Mouse (Mus musculus) intestine, embryonic 14.5 days (tissue): ENCODE results near the gene Psmd13. TPM values are rescaled to one million over a fixed set of nuclear protein-coding genes. Genes with fewer than 3 reads are reported as not detected.
A peak's percentile ranks its signal among the peaks of the same experiment; 100 is the strongest.

ENCODE experiments used
- ATAC-seq: fragments of 200-750 bp; cut with Nextera tagmentation; replicated peaks from 2 replicates; pipeline ENCODE4 v1.8.0; 2017; ENCODE audit warnings: low read depth, moderate number of reproducible peaks, moderate TSS enrichment, moderate library complexity; ENCODE audit not compliant: low FRiP score, low TSS enrichment
- DNase-seq: peaks from one replicate; pipeline ENCODE4 v3.0.0-alpha.2; 2018; ENCODE audit warnings: low spot score
- H3K27ac ChIP-seq: fragments of 300-500 bp; sonication (generic); 2 replicates; pipeline ENCODE4 v1.5.1; 2014; ENCODE audit warnings: low read depth, mild to moderate bottlenecking, control low read depth
- H3K27me3 ChIP-seq: fragments of 300-500 bp; sonication (generic); replicated peaks from 2 replicates; pipeline ENCODE4 v1.6.1; 2014; ENCODE audit warnings: low read length, control low read depth; ENCODE audit not compliant: control insufficient read depth, insufficient read depth
- H3K36me3 ChIP-seq: fragments of 300-500 bp; sonication (generic); 2 replicates; pipeline ENCODE4 v1.6.1; 2014; ENCODE audit warnings: low read length, control low read depth; ENCODE audit not compliant: control insufficient read depth, insufficient read depth
- H3K4me1 ChIP-seq: fragments of 300-500 bp; sonication (generic); replicated peaks from 2 replicates; pipeline ENCODE4 v1.6.1; 2014; ENCODE audit warnings: low read length, control low read depth, mixed read lengths; ENCODE audit not compliant: control insufficient read depth, insufficient read depth
- H3K4me2 ChIP-seq: fragments of 300-500 bp; sonication (generic); 2 replicates; pipeline ENCODE4 v1.6.1; 2014; ENCODE audit warnings: low read length
- H3K4me3 ChIP-seq: fragments of 300-500 bp; sonication (generic); 2 replicates; pipeline ENCODE4 v1.5.1; 2014; ENCODE audit warnings: low read depth, low read length, control low read depth, mixed read lengths
- H3K9ac ChIP-seq: fragments of 300-500 bp; sonication (generic); 2 replicates; pipeline ENCODE4 v1.6.1; 2014; ENCODE audit warnings: mild to moderate bottlenecking, low read length
- H3K9me3 ChIP-seq: fragments of 300-500 bp; sonication (generic); 2 replicates; pipeline ENCODE4 v1.6.1; 2016; ENCODE audit warnings: low read length, control low read depth; ENCODE audit not compliant: control insufficient read depth
- WGBS: fragments of 180-500 bp; shearing (Covaris S2); extraction: QIAGEN DNeasy Blood & Tissue Kit; methylation state at CpG from one replicate; pipeline ENCODE4 v1.1.7; 2014; 5-methylcytosine and 5-hydroxymethylcytosine counted together
- polyA plus RNA-seq: library from polyadenylated mRNA; unstranded; fragments of >200 nt; fragmentation: Nextera tagmentation; extraction: Ambion mirVana; gene quantifications from 2 replicates; pipeline ENCODE4 v1.2.1, GENCODE M21; 2014

The Psmd13 gene
- polyA plus RNA-seq, 1 experiment from 2014 or later: 151 TPM

DNA sequence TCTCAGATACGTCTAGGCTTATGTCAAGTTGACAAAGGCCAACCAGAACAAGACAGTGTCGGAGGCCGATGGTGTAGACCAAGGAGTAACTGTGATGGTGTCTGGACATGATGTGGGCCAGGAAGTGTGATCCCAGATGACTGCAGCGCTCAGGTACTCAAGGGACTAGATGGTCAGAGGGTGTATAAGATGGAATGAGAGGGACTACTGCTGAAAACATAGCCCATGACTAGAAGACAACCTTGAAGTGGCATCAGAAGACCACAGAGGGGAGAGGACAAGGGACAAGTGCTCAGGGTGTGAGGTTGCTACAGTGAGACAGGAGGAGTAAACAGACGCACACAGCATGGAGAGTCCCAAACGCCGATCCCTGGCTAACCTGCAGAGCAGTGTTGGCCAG, 38.0 kb upstream of the Psmd13 start:
- no peak overlapping the region for H3K4me3 ChIP-seq
- DNase-seq: no peak
- 73% methylated on average over 7 of the region's 7 CpGs for WGBS
- no peak overlapping the region for H3K9ac ChIP-seq
- H3K27me3 ChIP-seq: peaks cover 8% of the 10 kb centered on the region; the same call in 1 of the 2 replicates
- H3K27ac ChIP-seq: no peak overlapping the region
- no peaks in the 10 kb centered on the region for H3K4me1 ChIP-seq
- no peaks in the 10 kb centered on the region for H3K36me3 ChIP-seq
- ATAC-seq: no peak
- no peak overlapping the region for H3K4me2 ChIP-seq
- no peaks in the 10 kb centered on the region for H3K9me3 ChIP-seq

GRCm38 (mm10) chr7:140844905-140845665, 36.7 kb upstream of the Psmd13 start, which contains the start of gene Scgb1c1:
TSS of gene Scgb1c1 (plus strand) at chr7:140845547.
- Histone ChIP-seq H3K4me1 (no peaks in the 10 kb centered on the region), H3K27me3 (peaks cover 8% of the 10 kb centered on the region; the same call in 1 of the 2 replicates), H3K9me3 (no peaks in the 10 kb centered on the region), H3K9ac (no peak within 1 kb of the TSS), H3K27ac (no peak within 1 kb of the TSS), H3K36me3 (no peaks in the 10 kb centered on the region), H3K4me2 (no peak within 1 kb of the TSS), H3K4me3 (no peak within 1 kb of the TSS)
- ATAC-seq (peak; percentile 78), DNase-seq (peak; percentile 99)
- WGBS: 29% methylated on average over 14 of the region's 14 CpGs

GRCm38 (mm10) chr7:140845683-140846082, 36.1 kb upstream of the Psmd13 start:
- 63% methylated on average over 4 of the region's 4 CpGs for WGBS
- Histone ChIP-seq H3K27me3 (peaks cover 8% of the 10 kb centered on the region; the same call in 1 of the 2 replicates), H3K9ac (no peak overlapping the region), H3K4me1 (no peaks in the 10 kb centered on the region), H3K36me3 (no peaks in the 10 kb centered on the region), H3K27ac (no peak overlapping the region), H3K4me2 (no peak overlapping the region), H3K9me3 (no peaks in the 10 kb centered on the region), H3K4me3 (no peak overlapping the region)
- ATAC-seq: no peak
- no peak for DNase-seq

DNA sequence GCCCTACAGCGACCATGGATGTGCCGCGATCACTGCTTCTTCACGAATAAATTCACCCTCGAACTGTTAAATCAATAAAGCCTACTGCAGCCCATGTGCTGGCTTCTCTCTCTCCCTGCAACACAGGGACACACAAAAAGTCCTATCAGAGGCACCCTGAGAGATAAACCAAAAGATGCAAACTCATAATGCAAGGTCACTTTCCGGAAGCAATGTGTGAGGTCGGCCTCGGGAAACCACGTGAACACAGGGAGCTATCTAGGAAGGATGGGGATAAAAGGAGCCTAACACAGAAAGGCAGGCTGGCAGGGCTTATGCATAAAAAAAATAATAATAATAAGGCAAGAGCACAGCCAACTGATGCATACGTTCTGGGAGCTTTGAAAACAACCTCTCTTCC, 35.1 kb upstream of the Psmd13 start:
- Histone ChIP-seq H3K9ac (no peak overlapping the region), H3K9me3 (no peaks in the 10 kb centered on the region), H3K4me3 (no peak overlapping the region), H3K4me2 (no peak overlapping the region), H3K27me3 (peaks cover 8% of the 10 kb centered on the region; the same call in 1 of the 2 replicates), H3K4me1 (no peaks in the 10 kb centered on the region), H3K36me3 (peaks cover 3% of the 10 kb centered on the region; the same call in 1 of the 2 replicates), H3K27ac (no peak overlapping the region)
- 85% methylated on average over 10 of the region's 10 CpGs for WGBS
- no peak for DNase-seq
- no peak for ATAC-seq

DNA sequence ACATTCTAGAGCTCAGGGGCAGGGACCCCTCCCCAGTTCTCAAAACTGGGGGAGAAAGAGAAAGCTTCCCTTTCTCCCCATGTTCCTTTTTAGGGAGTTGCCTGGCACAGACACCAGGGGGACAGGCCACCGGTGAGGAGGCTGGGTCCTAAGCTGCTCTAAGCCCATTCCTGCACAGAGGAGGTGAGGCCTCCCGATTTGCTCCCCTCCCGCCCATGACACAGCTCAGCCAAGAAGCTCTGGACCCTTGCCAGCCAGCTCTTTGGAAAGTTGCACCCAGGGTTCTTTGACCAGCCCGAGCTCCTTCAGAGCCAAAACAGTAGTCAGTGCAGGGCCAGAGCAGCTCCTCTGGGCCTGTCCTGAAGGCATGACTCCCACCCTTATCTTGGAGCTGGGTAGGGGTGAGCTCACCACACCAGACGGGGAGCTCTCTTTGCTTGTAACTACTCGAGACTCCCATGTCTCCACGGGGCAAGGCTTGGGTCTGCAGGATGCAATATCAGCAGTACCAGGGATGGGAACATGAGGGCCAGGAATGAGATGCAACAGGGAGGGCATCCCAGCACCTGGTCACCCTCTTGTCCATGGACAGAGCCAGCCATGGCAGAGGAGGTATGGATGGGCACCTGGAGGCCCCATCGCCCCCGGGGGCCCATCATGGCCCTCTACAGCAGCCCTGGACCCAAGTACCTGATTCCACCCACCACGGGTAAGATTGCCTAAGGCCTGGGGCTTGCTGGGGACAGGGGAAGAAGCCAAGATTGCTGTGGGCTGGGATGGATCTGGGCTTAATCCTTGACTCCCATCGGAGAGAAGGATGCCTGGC, 33.8 kb upstream of the Psmd13 start, which contains the start of gene Odf3:
Odf3 (plus strand) TSS at position 51 of the 826 bp plus-strand sequence.
- ATAC-seq: no peak
- no peak for DNase-seq
- Histone ChIP-seq H3K4me2 (no peak within 1 kb of the TSS), H3K4me3 (no peak within 1 kb of the TSS), H3K27me3 (no peaks in the 10 kb centered on the region), H3K9ac (no peak within 1 kb of the TSS), H3K27ac (no peak within 1 kb of the TSS), H3K36me3 (peaks cover 16% of the 10 kb centered on the region), H3K4me1 (no peaks in the 10 kb centered on the region), H3K9me3 (no peaks in the 10 kb centered on the region)
- WGBS: 66% methylated on average over 11 of the region's 11 CpGs

DNA sequence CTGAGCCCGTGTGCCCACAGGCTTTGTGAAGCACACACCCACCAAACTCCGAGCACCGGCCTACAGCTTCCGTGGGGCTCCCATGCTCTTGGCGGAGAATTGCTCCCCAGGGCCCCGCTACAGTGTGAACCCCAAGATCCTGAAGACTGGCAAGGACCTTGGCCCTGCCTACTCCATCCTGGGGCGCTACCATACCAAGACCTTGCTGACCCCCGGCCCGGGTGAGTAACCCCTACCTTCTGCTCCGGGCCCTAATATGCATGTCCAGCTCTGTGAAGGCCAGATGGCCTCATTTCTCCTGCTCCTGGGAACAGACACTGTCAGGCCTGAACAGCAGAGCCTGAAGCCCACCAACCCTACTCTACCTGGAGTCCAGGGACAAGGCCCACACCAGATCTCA, 33.2 kb upstream of the Psmd13 start:
- no peaks in the 10 kb centered on the region for H3K27me3 ChIP-seq
- no peaks in the 10 kb centered on the region for H3K9me3 ChIP-seq
- H3K9ac ChIP-seq: no peak overlapping the region
- no peak overlapping the region for H3K4me2 ChIP-seq
- WGBS: 93% methylated on average over 10 of the region's 10 CpGs
- ATAC-seq (no peak), DNase-seq (no peak)
- H3K4me3 ChIP-seq: no peak overlapping the region
- peaks cover 22% of the 10 kb centered on the region for H3K36me3 ChIP-seq
- no peak overlapping the region for H3K27ac ChIP-seq
- no peaks in the 10 kb centered on the region for H3K4me1 ChIP-seq

GRCm38 (mm10) chr7:140851916-140852315, 29.9 kb upstream of the Psmd13 start:
- Histone ChIP-seq H3K27me3 (no peaks in the 10 kb centered on the region), H3K9me3 (no peaks in the 10 kb centered on the region), H3K9ac (no peak overlapping the region), H3K4me2 (no peak overlapping the region), H3K4me1 (peaks cover 10% of the 10 kb centered on the region), H3K4me3 (no peak overlapping the region), H3K27ac (no peak overlapping the region), H3K36me3 (peaks cover 34% of the 10 kb centered on the region)
- no peak for ATAC-seq
- no peak for DNase-seq
- WGBS: 98% methylated on average over 4 of the region's 4 CpGs

GRCm38 (mm10) chr7:140853386-140853785, 28.4 kb upstream of the Psmd13 start:
- 85% methylated on average over 9 of the region's 9 CpGs for WGBS
- H3K4me2 ChIP-seq: no peak overlapping the region
- H3K27ac ChIP-seq: no peak overlapping the region
- no peaks in the 10 kb centered on the region for H3K9me3 ChIP-seq
- peaks cover 17% of the 10 kb centered on the region for H3K4me1 ChIP-seq
- no peaks in the 10 kb centered on the region for H3K27me3 ChIP-seq
- H3K9ac ChIP-seq: no peak overlapping the region
- no peak overlapping the region for H3K4me3 ChIP-seq
- DNase-seq (no peak), ATAC-seq (no peak)
- H3K36me3 ChIP-seq: peaks cover 34% of the 10 kb centered on the region
